Mouse (Mus musculus) embryonic facial prominence, embryonic 12.5 days (tissue): ENCODE data around the gene Rsbn1l. TPM values are rescaled to one million over a fixed set of nuclear protein-coding genes. Genes with fewer than 3 reads are reported as not detected.
"Not testable (repeated sequence)": the region's sequence is repeated elsewhere in the genome, so short reads cannot be mapped to it uniquely, and the experiment has no call there.

ENCODE experiments used
- ATAC-seq: fragments of 200-750 bp; cut with Nextera tagmentation; 2 replicates; pipeline ENCODE4 v1.8.0; 2017; ENCODE audit not compliant: insufficient number of reproducible peaks, insufficient read depth, low FRiP score, low TSS enrichment
- H3K27ac ChIP-seq: fragments of 300-500 bp; sonication (generic); 2 replicates; pipeline ENCODE4 v1.5.1; 2016; ENCODE audit warnings: mild to moderate bottlenecking
- H3K27me3 ChIP-seq: fragments of 300-500 bp; sonication (generic); 2 replicates; pipeline ENCODE4 v1.6.1; 2016; ENCODE audit warnings: mild to moderate bottlenecking, moderate library complexity
- H3K36me3 ChIP-seq: fragments of 300-500 bp; sonication (generic); 2 replicates; pipeline ENCODE4 v1.6.1; 2016; ENCODE audit warnings: mild to moderate bottlenecking
- H3K4me1 ChIP-seq: fragments of 300-500 bp; sonication (generic); 2 replicates; pipeline ENCODE4 v1.6.1; 2016
- H3K4me2 ChIP-seq: fragments of 300-500 bp; sonication (generic); replicated peaks from 2 replicates; pipeline ENCODE4 v1.6.1; 2016; ENCODE audit warnings: mild to moderate bottlenecking, moderate library complexity
- H3K4me3 ChIP-seq: fragments of 300-500 bp; sonication (generic); 2 replicates; pipeline ENCODE4 v1.5.1; 2016; ENCODE audit warnings: mild to moderate bottlenecking
- H3K9ac ChIP-seq: fragments of 300-500 bp; sonication (generic); 2 replicates; pipeline ENCODE4 v1.6.1; 2016; ENCODE audit warnings: mild to moderate bottlenecking, moderate library complexity
- H3K9me3 ChIP-seq: fragments of 300-500 bp; sonication (generic); 2 replicates; pipeline ENCODE4 v1.6.1; 2016; ENCODE audit warnings: mild to moderate bottlenecking, moderate library complexity
- WGBS: fragments of 180-500 bp; shearing (Covaris S2); methylation state at CpG from one replicate; pipeline ENCODE4 v1.1.7; 2016; 5-methylcytosine and 5-hydroxymethylcytosine counted together
- polyA plus RNA-seq: library from polyadenylated mRNA; unstranded; fragments of >200 nt; fragmentation: Nextera tagmentation; extraction: Ambion mirVana; gene quantifications from 2 replicates; pipeline ENCODE4 v1.2.1, GENCODE M21; 2016

Rsbn1l gene
- polyA plus RNA-seq, 1 experiment from 2014 or later, result 6.1 TPM

DNA sequence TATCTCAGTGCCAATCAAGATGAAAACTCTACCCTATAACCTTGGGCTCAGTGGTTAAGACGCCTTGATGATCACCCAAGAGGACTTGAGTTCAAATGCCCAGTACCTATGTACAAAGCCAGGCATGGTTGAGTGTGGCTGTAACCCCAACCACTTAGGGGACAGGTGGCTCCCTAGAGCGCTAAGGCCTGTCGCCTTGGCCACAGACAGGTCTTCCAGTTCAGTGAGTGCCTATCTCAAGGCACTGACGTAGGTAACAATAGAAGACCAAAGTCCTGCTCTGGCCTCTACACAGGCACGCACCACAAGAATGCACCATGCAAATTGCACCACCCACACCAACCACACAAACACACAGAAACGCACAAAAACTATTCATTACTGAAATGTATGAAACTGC, 9.3 kb downstream of the Rsbn1l start:
- WGBS, result 87% methylated on average over 6 of the region's 6 CpGs
- H3K4me2 ChIP-seq, result no peak overlapping the region
- ATAC-seq, result no peak

DNA sequence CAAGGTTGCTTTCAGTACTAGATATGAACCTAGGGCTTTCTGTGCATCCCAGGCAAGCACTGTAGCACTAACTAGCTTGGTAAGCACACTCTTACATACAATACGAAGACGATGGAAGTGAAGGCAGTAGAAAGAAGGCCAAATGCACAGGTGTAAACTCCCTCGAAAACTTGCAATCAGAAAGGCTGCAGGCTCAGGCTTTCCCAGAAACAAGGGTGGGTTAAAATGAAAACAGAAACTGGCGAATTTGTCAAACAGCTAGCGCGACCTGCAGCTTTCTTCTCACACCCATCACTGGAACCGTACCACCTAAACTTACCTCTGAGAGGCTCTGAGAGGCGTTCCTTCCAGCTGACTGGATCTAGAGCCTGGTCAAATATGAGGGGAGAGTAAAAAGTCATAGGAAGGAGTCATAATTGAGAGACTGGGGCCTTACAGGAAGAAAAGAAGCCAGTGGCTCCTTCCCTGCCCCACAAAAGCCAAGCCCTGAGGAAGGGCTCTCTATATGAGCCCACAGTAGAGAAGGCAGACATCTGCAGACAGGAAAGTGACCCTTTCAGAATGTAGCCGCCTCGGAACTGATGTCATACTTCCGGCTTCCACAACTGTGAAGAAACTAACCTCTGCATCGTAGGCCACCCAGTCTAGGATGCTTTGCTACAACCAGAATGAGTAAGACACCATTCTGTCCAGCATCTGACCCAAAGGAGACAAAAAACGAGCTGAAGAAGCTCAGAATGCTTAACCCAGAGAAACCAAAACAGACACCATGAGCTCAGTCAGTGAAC, 11.0 kb downstream of the Rsbn1l start:
- H3K4me2 ChIP-seq, result no peak overlapping the region
- no peaks in the 10 kb centered on the region for H3K9me3 ChIP-seq
- H3K27me3 ChIP-seq, result no peaks in the 10 kb centered on the region
- H3K36me3 ChIP-seq, result no peaks in the 10 kb centered on the region
- 0 out of 2 replicates have a peak overlapping the region, but pooled peaks have one; percentile 24 for H3K27ac ChIP-seq
- peaks cover 11% of the 10 kb centered on the region for H3K4me1 ChIP-seq
- H3K9ac ChIP-seq, result no peak overlapping the region
- no peak for ATAC-seq
- no peak overlapping the region for H3K4me3 ChIP-seq
- 75% methylated on average over 13 of the region's 13 CpGs for WGBS

More for the DNA sequence above, 9.3 kb downstream of the Rsbn1l start:
- Histone ChIP-seq H3K9ac (no peak overlapping the region), H3K36me3 (no peaks in the 10 kb centered on the region), H3K9me3 (no peaks in the 10 kb centered on the region), H3K4me3 (no peak overlapping the region), H3K27ac (no peak overlapping the region), H3K27me3 (no peaks in the 10 kb centered on the region), H3K4me1 (peaks cover 11% of the 10 kb centered on the region)

DNA sequence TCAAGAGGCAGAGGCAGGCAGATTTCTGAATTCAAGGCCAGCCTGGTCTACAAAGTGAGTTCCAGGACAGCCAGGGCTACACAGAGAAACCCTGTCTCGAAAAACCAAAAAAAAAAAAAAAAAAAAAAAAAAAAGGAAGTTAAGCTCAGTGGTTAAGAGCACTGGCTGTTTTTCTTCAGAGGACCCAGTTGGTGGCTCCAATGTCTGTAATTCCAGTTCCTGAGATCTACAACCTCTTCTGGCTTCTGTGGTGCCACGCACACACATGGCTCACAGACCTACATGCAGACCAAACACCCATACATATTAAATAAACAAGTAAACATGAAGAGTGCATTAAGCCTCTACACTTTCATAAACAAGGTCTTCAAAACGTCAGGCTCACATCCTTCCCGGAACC, 12.4 kb downstream of the Rsbn1l start:
- ATAC-seq, H3K27me3 ChIP-seq, H3K4me1 ChIP-seq, H3K4me2 ChIP-seq, H3K4me3 ChIP-seq, H3K36me3 ChIP-seq, H3K9me3 ChIP-seq, H3K9ac ChIP-seq, H3K27ac ChIP-seq: not testable (repeated sequence)
- 90% methylated on average over 3 of the region's 4 CpGs for WGBS

DNA sequence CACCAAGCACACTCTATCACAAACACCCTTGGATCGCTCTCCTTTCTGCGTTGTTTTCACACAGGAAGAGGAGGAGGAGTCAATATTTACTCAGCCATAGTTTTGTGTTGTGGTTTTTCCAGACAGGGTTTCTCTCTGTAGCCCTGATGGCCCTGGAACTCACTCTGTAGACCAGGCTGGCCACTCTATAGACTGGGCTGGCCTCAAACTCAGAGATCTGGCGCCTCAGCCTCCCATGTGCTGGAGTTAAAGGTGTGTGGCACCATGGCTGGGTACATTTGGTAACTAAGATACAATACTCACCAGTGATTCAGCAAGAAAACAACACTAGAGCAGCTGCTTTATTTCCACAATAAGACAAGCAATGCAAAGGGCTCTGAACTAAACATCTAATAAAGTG, 13.7 kb downstream of the Rsbn1l start:
- Histone ChIP-seq H3K4me2 (no peak overlapping the region), H3K27ac (no peak overlapping the region), H3K9me3 (no peaks in the 10 kb centered on the region), H3K4me1 (0 out of 2 replicates have a peak, but pooled peaks cover 12% of the 10 kb centered on the region), H3K4me3 (no peak overlapping the region), H3K36me3 (no peaks in the 10 kb centered on the region), H3K27me3 (no peaks in the 10 kb centered on the region), H3K9ac (no peak overlapping the region)
- no peak for ATAC-seq
- 86% methylated on average over 3 of the region's 3 CpGs for WGBS

DNA sequence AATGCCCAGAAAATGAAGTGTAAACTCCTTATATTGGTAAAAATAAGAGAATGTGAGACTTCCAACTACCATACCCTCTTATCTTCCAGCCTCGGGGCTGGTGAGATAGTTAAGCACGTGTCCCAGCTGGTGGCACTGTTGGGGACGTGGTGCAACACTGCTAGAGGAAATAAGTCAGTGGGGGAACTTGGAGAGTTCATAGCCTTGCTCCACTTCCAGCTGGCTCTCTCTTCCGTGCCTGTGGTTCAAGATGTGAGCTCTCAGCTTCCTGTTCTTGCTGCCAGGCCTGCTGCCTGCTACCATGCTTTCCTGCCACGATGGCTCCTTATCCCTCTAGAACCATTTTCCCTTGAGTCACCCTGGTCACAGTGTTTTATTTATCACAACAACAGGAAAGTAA, 15.0 kb downstream of the Rsbn1l start:
- no peaks in the 10 kb centered on the region for H3K36me3 ChIP-seq
- 49% methylated on average over 5 of the region's 5 CpGs for WGBS

DNA sequence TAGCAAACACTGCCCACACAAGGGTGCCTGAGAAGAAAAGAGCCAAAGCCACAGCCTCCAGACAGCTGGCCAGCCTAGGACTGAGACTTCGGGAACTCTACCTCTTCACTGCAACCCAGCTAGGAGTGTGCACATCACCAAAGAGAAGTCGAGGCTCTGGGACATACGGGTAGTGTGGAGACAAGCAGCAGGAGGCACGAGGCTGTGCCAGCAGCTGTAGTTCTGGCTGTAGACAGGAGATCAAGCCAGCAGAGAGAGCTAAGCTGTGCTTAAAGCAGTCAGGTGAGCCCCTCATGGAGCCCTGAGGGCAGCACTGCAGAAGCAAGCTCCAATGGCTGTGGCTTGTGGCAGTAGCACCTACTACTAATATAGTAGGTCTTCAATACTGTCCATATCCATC, 15.5 kb downstream of the Rsbn1l start:
- Histone ChIP-seq H3K9me3 (no peaks in the 10 kb centered on the region), H3K36me3 (no peaks in the 10 kb centered on the region), H3K4me3 (no peak overlapping the region), H3K9ac (no peak overlapping the region), H3K27me3 (no peaks in the 10 kb centered on the region), H3K4me1 (0 out of 2 replicates have a peak, but pooled peaks cover 12% of the 10 kb centered on the region), H3K4me2 (no peak overlapping the region), H3K27ac (no peak overlapping the region)
- WGBS, result 83% methylated on average over 4 of the region's 4 CpGs
- no peak for ATAC-seq

More for the DNA sequence above, 15.0 kb downstream of the Rsbn1l start:
- Histone ChIP-seq H3K9me3 (no peaks in the 10 kb centered on the region), H3K27me3 (no peaks in the 10 kb centered on the region), H3K4me2 (no peak overlapping the region), H3K4me1 (0 out of 2 replicates have a peak, but pooled peaks cover 12% of the 10 kb centered on the region), H3K27ac (no peak overlapping the region), H3K9ac (no peak overlapping the region), H3K4me3 (no peak overlapping the region)
- no peak for ATAC-seq

DNA sequence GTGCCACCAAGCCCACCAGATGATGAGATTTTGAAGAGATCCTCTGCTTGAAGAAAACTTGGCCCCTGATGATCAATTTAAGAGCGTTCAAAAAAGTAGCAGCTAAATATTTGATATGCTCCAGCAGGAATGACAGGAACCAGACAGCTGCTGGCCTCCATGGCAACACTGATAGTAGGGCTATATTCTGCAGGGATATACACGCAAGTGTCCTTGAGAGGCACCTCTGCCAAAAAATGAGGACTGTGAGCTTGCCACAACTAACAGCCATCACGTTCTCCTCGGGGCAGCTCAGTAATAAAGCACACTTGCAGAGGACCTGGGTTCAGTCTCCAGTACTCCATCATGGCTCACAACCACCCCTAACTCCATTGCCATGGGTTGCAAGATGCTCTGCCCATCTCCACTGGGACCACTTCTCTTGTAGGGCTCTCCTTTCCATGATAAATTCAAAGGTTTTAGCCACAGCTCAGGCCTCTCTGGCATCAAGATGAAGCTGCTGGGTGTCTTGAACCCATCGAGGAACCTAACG, 16.1 kb downstream of the Rsbn1l start:
- H3K4me2 ChIP-seq, result no peak overlapping the region
- 0 out of 2 replicates have a peak, but pooled peaks cover 8% of the 10 kb centered on the region for H3K4me1 ChIP-seq
- no peak overlapping the region for H3K27ac ChIP-seq
- 92% methylated on average over 6 of the region's 6 CpGs for WGBS
- no peak overlapping the region for H3K9ac ChIP-seq
- H3K4me3 ChIP-seq, result no peak overlapping the region
- H3K36me3 ChIP-seq, result no peaks in the 10 kb centered on the region
- no peaks in the 10 kb centered on the region for H3K27me3 ChIP-seq
- H3K9me3 ChIP-seq, result no peaks in the 10 kb centered on the region
- ATAC-seq, result no peak

DNA sequence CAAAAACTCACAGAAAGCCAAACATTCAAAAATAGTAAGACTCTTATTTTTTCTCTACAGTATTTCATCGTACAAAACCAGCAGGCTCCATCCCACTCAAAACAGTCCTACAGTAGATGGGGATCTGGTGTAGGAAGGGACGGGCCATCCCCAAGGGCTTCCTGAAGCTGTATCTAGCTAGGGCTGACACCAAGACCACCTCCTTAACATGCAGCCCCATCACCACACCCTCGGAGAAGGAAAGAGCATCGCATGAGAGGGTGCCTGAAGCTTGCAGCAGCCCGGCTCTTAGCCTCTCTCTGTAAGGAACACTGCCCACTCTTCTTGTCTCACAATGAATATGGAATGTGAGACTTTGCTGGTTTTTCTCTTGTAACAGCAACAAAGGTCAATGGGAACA, 17.7 kb downstream of the Rsbn1l start:
- no peaks in the 10 kb centered on the region for H3K36me3 ChIP-seq
- no peak overlapping the region for H3K27ac ChIP-seq
- WGBS, result 73% methylated on average over 5 of the region's 5 CpGs
- H3K9ac ChIP-seq, result no peak overlapping the region
- no peak overlapping the region for H3K4me3 ChIP-seq
- no peaks in the 10 kb centered on the region for H3K27me3 ChIP-seq
- H3K4me2 ChIP-seq, result no peak overlapping the region
- H3K9me3 ChIP-seq, result no peaks in the 10 kb centered on the region
- no peak for ATAC-seq
- 0 out of 2 replicates have a peak, but pooled peaks cover 6% of the 10 kb centered on the region for H3K4me1 ChIP-seq

DNA sequence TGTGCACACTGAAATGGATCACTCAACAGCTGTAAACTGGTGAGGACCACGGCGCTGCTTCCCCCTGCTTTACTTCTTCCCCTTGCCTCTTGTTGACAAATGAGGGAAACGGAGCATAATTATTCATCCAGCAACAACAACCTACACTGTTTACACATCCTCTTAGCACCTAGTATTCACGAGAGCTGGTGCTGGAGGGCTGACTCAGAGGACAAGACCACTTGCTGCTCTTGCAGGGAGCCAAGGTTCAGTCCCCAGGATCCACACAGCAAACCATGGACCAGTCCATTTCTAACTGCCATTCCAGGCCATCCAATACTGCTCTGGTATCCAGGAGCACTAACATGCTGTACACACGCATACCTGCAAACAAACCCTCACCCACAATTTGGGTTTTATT, 20.3 kb downstream of the Rsbn1l start:
- Histone ChIP-seq H3K4me3 (no peak overlapping the region), H3K36me3 (no peaks in the 10 kb centered on the region), H3K9ac (no peak overlapping the region), H3K27ac (no peak overlapping the region), H3K4me2 (no peak overlapping the region), H3K27me3 (no peaks in the 10 kb centered on the region), H3K9me3 (no peaks in the 10 kb centered on the region), H3K4me1 (0 out of 2 replicates have a peak, but pooled peaks cover 6% of the 10 kb centered on the region)
- ATAC-seq, result no peak
- 80% methylated on average over 5 of the region's 5 CpGs for WGBS

DNA sequence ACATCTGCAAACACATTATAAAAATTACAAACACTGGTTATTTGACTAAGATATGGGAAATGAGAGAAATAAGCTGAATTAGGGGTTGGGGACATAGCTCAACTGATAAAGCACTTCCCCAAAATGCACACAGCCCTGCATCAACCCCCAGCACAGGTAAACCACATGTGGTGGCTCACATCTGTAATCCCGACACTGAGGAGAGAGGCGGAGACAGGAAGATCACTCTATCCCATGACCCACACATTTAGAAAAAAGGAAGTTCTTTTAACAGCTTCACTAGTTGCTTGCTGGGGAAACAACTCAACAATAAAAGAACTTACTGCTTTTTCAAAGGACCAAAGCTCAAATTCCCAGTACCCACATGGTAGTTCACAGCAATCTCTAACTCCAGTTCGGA, 23.6 kb downstream of the Rsbn1l start:
- H3K4me3 ChIP-seq, result no peak overlapping the region
- 0 out of 2 replicates have a peak, but pooled peaks cover 4% of the 10 kb centered on the region for H3K4me1 ChIP-seq
- no peak for ATAC-seq
- H3K27ac ChIP-seq, result no peak overlapping the region
- H3K36me3 ChIP-seq, result no peaks in the 10 kb centered on the region
- no peaks in the 10 kb centered on the region for H3K9me3 ChIP-seq
- WGBS, result 88% methylated on average over 3 of the region's 3 CpGs
- no peak overlapping the region for H3K9ac ChIP-seq
- H3K4me2 ChIP-seq, result no peak overlapping the region
- no peaks in the 10 kb centered on the region for H3K27me3 ChIP-seq

DNA sequence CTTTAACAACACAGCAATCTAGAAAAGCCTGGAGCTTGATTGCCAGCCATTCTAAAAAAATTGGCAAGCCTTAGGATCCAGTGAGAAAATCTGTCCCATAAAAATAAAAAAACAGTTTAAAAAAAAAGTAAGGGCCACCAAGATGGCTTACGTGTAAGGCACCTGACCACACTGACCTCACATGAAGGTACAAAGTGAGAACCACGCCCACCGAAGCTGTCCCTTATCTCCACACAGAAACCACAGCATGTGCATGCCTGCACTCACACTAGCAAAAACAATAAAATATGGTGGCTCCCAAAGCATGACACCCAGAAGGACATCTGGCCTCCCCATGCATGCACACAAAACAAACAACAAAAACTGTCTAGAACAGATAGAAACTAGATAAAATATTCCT, 24.9 kb downstream of the Rsbn1l start:
- no peaks in the 10 kb centered on the region for H3K36me3 ChIP-seq
- 0 out of 2 replicates have a peak, but pooled peaks cover 4% of the 10 kb centered on the region for H3K4me1 ChIP-seq
- H3K9me3 ChIP-seq, result no peaks in the 10 kb centered on the region
- no peaks in the 10 kb centered on the region for H3K27me3 ChIP-seq
- no peak overlapping the region for H3K9ac ChIP-seq
- WGBS, result 78% methylated on average over 3 of the region's 3 CpGs
- H3K4me2 ChIP-seq, result no peak overlapping the region
- H3K4me3 ChIP-seq, result no peak overlapping the region
- no peak for ATAC-seq
- no peak overlapping the region for H3K27ac ChIP-seq

DNA sequence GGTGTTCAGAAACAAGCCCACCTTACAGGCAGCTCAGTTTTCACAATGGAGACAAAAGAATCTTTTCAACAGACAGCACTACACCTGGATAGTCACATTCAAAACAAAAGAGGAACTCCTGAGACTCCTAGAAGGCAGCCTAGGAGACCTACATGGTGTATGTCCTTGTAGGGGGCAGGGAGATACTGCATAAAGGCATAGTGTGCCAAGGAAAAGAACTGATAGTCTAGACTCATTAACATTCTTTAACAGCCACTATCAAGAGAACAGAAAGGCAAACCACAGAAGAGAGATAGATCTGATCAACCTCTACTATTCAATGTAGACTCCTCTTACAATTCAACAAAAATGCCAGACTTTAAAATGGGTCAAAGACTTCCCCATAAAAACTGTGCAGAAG, 25.8 kb downstream of the Rsbn1l start:
- H3K27me3 ChIP-seq, result no peaks in the 10 kb centered on the region
- no peak for ATAC-seq
- H3K9me3 ChIP-seq, result no peaks in the 10 kb centered on the region
- no peak overlapping the region for H3K4me3 ChIP-seq
- H3K36me3 ChIP-seq, result no peaks in the 10 kb centered on the region
- H3K4me2 ChIP-seq, result no peak overlapping the region
- 0 out of 2 replicates have a peak, but pooled peaks cover 4% of the 10 kb centered on the region for H3K4me1 ChIP-seq
- H3K9ac ChIP-seq, result no peak overlapping the region
- no peak overlapping the region for H3K27ac ChIP-seq
